Mouse (Mus musculus): ENCODE measurements around the gene Cdcp1. TPM values are rescaled to one million over a fixed set of nuclear protein-coding genes. Genes with fewer than 3 reads are reported as not detected.

Gene Cdcp1
- total RNA-seq (2021), result not detected
- long read RNA-seq, experiment 1, result 0 reads
- long read RNA-seq, experiment 2, result 0 reads

DNA sequence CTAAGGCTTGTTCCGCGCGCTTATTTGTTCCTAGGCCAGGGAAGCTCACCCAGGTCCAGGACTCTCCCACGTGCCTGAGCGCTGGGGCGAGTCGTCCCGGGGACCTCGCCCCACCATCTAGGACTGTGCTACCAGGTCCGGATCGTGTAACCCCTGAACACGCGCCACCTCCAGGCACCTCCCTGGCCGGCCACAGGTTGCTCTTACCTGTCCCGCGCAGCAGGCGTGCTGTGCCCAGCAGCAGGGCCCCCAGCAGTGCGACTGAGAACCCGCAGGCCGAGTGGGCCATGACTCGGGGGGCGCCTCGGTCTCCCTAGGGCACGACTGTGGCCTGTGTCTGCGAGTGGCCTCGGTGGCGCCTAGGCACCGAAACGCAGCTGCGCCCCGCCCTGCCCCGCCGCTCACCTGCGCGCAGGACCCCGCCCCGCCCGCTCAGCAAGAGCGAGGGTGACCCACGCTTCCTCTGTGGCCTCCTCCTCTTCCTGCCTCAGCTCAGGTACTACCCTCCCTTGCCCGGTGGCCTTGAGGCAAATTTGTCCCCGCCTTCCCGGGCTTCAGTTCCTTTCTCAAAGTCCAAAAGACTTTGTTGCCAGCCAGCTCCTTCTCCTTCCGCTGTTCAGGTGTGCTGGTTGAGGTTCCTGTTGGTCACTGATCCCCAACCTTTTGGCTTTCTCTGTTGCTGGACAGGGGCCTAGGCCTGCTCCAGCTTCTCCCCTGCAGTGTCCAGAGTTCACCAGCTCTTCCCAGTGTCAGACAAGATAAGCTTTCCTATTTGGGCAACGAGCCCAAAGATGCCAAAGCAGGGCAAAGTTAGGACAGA, at the start of gene Cdcp1:
Gene Cdcp1, minus strand, starts transcription at position 418 of the 820 bp plus-strand sequence.
- DNase-seq (ENCODE audit: low spot score), result no peak

DNA sequence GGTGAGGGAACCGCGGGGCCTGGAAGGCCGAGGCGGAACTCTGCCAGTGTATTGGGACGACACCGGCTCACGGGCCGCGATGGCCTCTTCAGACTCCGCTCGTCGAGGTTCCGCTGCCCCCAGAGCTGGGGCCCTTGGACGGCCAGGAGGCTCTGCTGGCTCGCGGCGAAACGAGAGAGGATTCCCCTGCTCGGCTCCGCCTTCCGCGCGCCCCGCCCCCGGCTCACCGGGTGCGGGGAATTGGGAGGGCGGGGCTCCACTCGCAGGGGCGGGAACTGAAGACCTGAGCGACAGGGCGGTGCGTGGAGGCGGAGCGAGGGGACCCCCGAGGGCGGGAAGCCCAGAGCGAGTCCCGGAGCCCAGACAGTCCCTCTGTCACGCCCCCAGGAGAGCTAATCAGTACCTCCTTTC, 44.8 kb upstream of the Cdcp1 start, which contains the start of gene Tmem158:
Gene Tmem158, minus strand, starts transcription at position 154 of the 411 bp plus-strand sequence.
- DNase-seq (ENCODE audit: low spot score), result peak; percentile 69

DNA sequence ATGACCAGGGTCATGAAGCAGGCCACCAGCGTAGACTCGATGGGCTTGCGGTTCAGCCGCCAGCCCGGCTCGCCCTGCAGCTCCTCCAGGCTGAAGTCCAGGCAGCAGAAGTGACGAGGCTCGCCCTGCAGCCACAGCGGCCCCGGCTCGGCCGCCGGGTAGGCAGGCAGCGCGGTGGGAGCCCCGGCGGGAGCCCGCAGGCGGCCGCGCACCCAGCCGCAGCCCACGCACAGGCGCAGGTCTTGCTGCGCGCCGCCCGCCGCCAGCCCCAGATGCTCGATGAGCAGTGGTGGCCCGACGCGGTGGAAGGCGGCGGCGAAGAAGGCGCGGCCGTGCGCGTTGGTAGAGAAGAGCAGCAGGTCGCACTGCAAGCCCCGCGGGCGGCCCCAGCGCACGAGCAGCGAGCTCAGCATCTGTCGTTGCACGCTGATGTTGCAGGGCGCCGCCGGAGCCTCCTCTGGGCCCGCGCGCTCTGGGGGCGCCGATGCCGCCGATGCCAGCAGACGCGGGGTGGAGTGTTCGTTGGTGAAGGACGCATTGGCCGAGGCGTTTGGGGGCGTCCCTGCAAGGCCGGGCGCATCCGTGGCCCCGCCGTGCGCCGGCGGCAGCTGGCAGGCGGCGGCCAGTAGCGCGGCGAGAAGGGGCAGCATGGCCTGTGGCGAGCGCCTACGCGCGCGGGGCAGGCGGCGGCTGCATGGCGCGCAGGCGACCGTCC, 44.2 kb upstream of the Cdcp1 start:
- no peak for DNase-seq (ENCODE audit: low spot score)

DNA sequence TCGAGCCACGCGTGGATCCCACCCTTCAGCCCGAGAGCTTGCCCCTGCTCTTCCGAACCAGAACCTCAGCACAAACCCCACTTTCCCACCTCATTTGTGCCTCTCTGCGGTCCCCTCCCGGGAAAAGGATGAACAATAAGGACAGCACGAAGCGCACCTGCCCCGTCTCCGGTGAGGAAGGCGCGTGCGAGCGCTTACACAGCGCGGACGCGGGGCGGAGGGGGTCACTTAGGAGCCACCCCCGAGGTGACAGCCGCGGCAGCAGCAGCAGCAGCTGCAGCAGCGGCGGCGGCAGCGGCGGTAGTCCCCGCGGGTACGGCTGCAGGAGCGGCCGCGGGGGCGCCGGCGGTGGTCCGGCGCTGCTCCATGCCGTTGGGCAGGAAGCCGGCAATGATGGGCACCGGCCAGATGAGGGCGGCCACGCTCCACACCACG, 43.6 kb upstream of the Cdcp1 start:
- DNase-seq (ENCODE audit: low spot score), result peak; percentile 75

DNA sequence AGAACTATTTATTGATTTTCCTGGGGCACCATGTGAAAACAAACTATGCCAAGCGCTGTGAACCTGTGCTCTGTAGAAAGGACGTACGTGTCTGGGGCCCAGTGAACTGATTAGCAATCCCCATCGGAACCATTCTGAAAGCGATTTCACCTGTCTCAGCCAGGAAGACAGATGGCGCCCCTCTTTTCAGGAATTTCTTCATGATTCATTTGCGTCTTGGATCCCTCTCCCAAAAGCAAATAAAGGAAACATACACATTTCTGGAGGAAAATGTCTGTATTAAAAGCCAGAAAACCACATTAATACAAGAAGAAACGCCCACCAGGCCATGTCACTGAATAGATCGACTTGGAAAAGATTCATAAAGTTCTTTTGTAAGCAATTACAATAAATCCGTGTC, 43.0 kb upstream of the Cdcp1 start:
- DNase-seq (ENCODE audit: low spot score), result no peak

DNA sequence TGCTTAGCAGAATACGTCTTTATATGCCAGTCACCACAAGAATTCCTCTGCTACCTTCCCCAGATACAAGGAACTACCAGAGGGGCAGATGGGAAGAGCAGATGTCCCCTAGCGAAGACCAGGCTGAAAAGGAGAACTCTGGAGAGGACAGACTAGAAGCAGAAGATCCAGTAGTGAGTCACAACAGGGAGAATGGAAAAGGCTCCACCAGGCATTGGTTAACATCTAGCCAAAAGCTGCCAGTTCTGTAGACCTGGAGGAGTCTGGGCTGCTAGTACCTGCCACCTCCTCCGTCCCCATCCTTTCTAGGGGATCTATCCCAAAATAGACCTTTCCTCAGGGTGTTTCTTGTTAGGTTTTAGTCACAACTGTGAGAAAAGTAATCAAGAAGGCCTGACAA, 39.9 kb upstream of the Cdcp1 start:
- no peak for DNase-seq (ENCODE audit: low spot score)

DNA sequence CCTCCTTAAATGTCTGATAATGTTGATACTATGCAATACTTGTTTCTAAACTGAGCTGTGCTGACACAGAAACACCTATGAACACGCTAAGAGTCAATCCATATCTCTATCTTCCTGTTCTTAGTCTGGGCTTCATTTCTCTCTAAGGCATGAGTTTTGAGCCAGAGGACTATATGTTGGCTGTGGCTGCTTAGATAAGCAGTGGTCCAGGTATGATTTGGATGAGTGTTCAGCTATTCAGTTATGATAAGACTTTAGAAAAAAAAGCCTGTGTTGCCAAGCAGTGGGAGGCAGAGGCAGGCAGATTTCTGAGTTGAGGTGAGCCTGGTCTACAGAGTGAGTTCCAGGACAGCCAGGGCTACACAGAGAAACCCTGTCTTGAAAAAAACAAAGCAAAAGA, 32.2 kb upstream of the Cdcp1 start:
- no peak for DNase-seq (ENCODE audit: low spot score)

DNA sequence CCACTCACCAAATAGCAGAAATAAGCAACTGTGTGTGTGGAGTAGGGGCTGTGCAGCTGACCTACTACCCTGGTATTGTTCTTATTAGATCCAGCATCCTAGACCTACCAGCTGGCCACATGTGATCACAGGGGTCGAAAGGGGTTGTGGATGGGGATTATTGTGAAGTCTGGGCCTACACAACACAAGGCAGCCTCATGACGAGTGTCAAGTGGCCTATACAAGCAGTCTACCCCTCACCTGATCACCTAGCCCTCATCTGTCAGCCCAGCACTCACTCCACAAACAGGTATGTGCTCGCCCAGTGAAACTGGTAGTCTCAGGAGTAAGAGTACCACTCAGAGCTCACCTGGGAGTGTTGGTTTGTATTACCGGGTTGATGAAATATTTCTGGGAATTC, 29.3 kb upstream of the Cdcp1 start:
- no peak for DNase-seq (ENCODE audit: low spot score)

DNA sequence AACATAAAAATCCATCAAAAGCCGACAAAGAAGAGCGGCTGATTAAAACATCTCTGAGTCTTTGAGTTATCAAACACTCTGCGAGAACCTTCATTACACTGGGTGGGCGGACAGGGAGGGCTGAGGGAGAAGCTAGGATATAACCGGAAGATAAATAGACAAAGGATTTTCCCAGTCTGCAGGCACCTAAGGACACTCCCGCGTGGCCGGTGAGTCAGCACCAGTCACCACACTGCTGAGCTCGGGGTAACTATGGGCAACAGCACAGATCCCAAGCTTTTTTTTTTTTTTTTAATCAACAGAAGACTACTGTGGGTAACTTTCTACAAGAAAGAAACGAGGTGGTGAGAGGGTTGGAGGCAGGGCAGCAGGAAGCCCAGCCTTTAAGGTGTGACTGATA, 28.1 kb upstream of the Cdcp1 start:
- no peak for DNase-seq (ENCODE audit: low spot score)

DNA sequence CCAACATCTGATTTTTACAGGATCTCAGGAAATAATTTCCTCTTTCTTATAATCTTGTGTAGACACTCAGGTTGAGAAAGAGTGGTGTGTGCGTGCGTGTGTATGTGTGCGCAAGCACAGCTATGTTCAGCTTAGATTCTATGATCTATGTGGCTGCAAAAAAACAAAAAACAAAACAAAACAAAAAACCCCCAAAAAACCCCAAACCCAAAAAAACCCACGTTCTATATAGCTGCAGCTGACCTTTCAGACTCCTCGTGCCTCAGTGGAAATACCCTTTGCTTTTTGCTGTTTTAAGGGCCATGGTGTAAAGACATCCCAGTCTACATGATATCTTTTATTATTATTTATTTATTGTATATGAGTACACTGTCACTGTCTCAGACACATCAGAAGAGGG, 25.4 kb upstream of the Cdcp1 start:
- no peak for DNase-seq (ENCODE audit: low spot score)

DNA sequence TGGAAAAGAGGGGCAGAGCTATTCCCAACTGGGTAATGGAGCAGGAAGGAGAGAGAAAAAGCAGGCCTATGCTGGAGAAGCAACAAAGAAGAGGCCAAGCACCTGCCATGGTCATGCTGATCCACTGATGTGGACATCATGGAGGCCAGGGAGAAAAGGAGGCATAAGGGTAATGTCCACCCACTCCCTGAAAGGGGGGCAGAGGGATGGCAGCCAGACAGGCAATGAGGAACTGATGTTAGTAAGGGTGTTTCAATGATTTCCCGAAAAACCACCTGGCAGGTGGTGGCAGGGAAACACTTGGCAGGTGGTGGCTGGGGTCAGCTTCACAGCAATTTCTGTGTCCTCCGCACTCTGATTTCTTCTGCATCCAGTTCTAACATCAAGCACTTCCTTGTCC, 24.9 kb upstream of the Cdcp1 start:
- no peak for DNase-seq (ENCODE audit: low spot score)

DNA sequence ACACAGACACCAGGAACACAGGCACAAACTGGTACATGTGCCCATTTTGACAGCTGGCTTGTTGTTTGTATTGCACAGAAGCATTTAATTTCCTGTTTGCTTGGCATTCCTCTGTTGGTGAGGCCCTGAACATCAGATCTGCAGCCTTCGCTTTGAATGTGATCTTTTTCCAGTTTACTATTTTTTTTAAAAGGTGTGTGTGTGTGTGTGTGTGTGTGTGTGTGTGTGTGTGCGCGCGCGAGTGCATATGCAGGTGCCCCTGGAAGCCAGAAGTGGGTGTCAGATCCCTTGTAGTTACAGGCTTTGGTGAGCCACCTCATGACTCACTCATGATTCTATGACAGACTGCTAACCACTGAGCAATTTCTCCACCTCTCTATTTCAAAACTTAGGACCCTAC, 24.4 kb upstream of the Cdcp1 start:
- DNase-seq (ENCODE audit: low spot score), result no peak

DNA sequence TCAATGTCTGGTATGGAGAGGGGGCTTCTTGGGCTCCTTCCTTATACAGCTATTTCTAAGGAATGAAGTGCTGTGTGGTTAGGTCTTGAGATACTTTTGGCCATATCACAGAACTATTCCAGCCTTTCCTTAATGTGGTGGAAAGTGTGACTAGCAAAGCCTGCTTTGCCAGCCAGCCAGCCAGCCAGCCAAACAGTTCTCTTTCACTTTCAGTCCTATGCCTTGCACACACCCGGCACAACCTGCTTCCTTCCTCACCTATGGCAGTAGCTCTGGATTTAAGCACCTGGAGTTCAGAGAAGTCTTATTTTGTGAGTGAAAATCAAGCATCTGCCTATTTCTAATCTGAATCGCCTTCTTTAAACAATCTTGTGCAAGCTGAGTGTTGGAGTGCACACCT, 23.8 kb upstream of the Cdcp1 start:
- DNase-seq (ENCODE audit: low spot score), result no peak

DNA sequence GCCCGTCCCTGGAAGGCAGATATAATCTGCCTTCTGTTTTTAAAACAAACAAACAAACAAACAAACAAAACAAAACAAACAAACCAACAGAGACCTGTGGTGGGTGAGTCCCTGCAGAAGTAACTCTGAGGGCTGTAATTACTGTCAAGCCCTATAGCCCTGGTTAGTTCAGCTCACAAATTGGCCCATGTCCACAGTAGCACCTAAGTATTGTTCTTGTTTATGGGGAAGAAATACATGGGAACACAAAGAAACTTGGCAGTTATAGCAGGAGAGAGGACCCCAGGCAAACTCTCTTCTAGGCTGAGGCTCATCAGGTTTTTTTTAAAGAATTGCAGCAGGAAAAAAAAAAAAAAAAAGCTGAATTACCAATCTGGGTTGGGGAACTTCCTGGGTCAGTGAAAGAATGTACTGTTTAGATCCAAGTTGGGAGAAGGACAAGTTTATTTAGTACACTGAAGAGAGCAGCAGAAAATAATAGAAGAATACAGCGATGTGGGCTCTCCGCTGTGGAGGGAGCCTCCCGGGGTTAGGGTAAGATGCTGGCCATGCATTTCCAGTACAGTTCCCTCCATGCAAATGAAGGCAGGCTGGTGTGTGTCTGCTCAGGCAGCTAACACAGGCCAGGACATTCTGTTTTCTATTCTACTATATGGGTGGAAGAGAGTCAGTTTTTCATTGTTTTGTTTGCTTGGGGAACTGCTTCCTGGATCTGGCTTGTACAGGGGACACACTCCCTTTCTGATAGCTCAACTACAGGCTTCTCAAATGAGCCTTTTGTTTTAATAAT, 22.6 kb upstream of the Cdcp1 start:
- DNase-seq (ENCODE audit: low spot score), result no peak

DNA sequence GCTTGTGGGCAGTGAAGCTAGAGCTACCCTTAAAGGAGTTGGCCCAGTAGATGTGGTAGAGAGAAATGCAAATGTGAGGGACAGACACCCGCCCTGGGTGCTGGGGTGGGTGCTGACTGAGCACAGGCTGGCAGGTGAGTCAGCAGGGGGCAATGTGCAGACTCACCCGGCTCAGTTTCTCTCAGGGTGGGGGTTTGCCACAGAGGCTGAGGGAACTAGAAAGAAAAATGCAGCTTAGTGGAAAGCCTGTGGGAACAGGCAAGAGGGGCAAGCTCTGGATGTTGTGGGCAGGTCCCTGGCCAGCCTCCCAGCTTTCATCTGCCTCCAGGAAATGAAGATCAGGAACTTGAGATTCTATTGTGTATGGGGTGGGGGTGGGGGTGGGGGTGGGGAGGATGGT, 21.9 kb upstream of the Cdcp1 start:
- DNase-seq (ENCODE audit: low spot score), result no peak

DNA sequence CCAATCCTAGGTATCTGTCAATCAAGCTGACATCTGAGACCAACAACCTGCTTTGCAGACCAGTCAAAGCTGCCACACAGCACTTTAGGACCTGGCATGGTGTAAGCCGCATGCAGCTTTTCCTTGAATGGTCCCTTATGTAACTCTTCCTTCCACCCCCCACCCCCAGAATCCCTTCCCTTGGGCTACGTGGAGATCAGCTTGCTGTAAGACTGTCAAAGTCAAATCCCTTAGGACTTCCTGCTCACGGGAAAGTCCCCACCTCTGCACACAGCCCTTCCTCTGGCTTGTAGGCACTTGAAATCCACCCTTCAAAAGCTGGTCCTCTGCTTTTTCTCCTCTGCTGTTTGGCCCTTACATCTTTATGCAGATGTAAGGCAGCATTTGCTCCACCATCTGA, 19.8 kb upstream of the Cdcp1 start:
- no peak for DNase-seq (ENCODE audit: low spot score)

DNA sequence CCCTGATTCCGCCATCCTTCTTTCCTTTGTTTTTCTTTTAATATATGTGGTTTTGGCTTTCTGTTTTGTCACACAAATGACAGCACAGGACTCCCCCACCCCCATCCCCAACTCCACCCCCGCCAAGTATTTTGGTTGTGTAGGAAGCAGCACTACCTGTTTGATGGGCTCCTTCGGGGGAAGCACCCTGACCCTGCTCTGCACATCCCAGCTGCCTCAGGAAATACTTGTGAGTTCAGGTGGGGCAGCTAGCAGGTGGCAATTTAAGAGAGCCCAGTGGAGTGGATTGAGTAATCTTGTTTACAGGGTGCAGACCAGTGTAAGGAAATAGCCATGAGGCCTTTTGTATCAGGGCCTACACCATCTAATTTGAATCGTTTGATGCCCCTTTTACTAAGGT, 14.0 kb upstream of the Cdcp1 start:
- DNase-seq (ENCODE audit: low spot score), result no peak

DNA sequence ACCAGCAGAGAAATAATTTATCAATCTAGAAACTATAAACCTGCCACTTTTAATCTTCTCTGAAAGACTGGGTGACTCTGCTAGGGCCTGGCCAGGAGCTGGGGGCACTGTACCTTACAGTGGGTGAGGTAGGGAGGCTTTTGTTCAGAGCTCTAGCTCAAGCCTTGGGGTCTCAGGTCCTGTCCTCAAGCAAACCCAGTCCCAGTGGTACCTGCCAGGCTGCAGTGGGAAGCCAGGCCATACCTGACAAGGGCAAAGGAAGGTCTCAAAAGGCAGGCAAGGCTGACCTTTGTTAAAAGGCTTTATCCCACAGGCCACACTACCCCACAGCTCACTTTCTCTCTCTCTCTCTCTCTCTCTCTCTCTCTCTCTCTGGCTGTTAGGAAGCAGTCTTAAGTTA, 12.8 kb upstream of the Cdcp1 start:
- DNase-seq (ENCODE audit: low spot score), result no peak

DNA sequence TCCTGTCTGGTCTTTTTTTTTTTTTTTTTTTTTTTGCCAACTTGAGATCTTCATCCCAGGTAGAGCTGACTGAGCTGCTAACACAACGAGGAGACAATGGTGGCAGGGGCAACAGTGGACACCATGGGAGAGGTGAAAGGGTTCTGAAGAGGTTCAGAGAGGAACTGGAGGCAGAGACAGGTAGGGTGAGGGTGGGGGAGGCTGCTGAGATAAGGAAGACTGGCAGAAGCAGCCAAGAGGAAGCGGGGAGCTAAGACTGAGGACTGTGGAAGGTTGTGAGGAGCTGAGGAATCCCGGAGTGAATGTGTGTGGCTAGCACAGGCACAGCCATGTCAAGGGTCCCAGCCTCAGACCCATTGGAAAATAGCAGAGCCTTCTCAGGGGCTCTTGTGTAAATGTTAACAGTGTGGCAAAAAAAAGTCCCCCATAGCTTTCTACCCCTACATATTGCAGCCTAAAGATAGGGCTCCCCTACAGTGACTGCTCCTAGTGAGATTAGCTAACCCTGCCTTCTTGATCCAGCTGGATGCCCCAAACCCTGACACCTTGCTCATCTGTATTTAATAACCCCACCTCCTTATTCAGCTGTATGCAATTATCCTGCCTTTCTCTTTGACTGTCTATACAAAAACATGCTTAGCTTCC, 11.4 kb upstream of the Cdcp1 start:
- no peak for DNase-seq (ENCODE audit: low spot score)

DNA sequence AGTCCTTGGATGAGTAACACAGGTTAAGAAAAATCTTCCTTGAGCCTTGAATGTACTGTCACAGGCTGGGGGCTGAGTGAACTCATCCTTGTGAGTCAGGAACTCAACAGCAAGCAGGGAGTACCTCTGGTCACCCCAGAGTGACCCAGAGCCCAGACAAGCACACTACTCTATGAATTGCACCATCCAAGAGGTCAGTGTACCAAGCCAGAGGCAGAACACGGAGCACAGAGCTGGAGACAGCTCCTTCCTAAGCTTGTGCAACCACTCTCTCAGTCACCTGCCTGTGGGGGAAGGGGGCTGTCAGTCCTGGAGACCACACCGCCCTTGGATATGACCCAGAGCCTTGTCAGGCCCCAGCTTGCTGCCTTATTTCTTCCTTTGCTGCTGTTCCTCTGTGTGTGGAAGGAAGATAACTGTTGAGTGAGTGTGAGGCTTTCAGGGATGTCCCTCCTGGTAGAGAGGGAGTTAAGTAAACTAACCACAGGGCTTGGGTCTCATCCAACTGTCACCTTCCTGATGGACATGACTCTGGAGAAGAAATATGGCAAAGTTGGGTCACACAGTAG, 9.1 kb upstream of the Cdcp1 start:
- DNase-seq (ENCODE audit: low spot score), result no peak

DNA sequence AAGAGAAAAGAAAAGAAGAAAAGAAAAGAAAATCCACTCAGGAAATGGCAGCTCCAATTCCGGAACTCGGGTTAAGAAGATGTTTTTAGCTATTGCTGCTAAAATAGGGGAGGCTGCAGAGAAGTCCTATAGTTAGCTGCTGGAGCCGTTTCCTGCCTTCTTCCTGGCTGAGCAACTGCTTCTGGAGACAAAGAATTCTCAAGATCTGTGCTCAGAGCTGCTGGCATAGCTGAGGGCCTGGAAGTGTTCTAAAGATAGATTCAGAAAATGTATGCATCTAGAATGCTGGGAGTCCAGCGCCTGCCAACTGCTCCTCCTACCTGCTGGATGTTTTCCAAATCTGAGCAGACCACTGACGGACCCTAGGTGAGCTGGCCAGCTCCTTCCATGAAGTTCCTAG, 4.0 kb upstream of the Cdcp1 start:
- no peak for DNase-seq (ENCODE audit: low spot score)

Data from gastrocnemius, adult 18-20 months (tissue).